Mouse (Mus musculus): ENCODE results near the gene Bcar3.

Gene Bcar3

GRCm38 (mm10) chr3:122292300-122293222 is 1.4 kb upstream of the Bcar3 start:
- DNase-seq (ENCODE audit: low spot score in 2 of 2) = peak; percentile 90 to 92

DNA sequence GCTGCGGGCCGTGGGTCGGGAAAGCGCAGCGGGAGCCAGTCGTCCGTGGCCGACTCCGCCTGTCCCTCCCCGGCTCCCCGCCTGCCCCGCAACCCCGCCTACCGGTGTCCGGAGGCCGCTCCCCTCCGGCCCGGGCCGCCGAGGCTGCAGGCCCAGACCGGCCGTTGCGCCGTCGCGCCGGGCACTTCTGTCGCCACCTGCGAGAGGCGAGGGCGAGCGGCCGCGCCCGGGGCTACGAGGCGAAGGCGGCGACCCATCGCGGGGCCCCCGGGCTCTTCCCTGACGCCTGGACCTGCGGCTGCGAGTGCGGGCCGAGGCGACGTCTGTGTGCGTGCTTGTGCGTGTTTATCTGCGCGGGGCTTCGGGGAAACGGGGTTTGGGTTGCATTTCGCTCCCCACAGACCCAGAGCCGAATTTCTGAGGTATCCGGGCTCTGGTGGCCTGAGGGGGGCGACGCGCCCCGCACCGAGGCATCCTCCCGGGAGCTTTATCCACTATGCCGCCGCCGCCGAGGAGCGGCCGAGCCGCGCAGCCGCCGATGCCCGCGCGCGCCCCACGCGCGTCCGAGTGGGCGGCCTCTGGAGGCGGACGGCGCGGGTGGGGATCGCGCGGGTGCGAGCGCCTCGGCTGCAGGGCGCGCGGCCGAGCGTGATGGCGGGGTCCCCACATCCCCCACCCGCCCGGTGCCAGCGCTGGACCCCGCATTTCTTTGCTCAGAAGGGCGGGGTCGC is 548 bp upstream of the Bcar3 start:
- peak; percentile 55 to 58 for DNase-seq (ENCODE audit: low spot score in 2 of 2)

- peak in 1 of 2 experiments; percentile 64 for DNase-seq (ENCODE audit: low spot score in 2 of 2)
These were observed 1.6 kb downstream of the Bcar3 start for GRCm38 (mm10) chr3:122295511-122295910.

- DNase-seq (ENCODE audit: low spot score in 2 of 2) = no peak
These were observed 3.0 kb downstream of the Bcar3 start for GRCm38 (mm10) chr3:122296979-122297378.

- peak; percentile 75 to 84 for DNase-seq (ENCODE audit: low spot score in 2 of 2)
These were observed 7.3 kb downstream of the Bcar3 start for GRCm38 (mm10) chr3:122300983-122301919.

DNA sequence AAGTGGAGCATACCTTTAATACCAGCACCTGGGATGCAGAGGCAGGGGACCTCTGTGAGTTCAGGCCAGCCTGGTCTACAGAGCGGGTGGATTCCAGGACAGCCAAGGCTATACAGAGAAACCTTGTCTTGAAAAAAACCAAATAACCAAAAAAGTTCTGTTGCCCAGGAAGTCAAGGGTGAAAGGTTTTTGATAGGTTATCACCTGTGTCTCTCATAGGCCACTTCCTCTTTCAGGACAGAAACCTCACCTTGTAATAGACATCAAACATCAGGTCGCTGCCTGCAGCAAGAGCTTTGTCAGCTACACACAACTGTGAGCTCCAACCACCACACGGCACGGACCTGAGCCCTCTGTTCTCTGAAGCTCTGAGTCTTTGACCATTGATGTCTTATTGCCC is 10.6 kb downstream of the Bcar3 start:
- DNase-seq (ENCODE audit: low spot score in 2 of 2) = no peak

DNA sequence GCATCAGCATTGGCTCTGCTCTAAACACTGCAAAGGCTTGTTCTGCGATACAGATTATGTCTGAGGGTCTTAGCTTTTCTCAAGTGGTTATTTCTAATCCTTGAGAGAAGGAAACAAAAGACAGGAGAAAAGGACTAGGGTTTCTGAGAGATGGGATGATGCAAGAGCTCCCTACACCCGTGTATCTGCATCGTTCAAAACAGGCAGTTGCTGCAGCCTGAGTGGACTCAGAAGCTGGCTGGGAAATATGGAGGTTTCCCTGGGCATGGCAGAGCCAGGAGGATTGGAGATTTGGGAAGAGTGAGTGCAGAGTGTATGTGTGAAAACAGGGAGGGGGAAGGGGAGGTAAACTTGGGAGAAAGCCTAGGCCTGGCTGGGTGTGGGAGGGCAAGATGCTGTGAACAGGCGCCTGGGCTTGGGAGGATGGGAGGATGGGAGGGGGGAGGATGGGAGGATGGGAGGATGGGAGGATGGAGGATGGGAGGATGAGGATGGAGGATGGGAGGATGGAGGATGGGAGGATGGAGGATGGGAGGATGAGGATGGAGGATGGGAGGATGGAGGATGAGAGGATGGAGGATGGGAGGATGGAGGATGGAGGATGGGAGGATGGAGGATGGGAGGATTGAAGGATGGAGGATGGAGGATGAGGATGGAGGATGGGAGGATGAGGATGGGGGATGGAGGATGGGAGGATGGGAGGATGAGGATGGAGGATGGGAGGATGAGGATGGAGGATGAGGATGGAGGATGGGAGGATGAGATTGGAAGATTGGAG is 14.1 kb downstream of the Bcar3 start:
- DNase-seq (ENCODE audit: low spot score in 2 of 2) = no peak

- no peak for DNase-seq (ENCODE audit: low spot score in 2 of 2)
These were observed 15.0 kb downstream of the Bcar3 start for GRCm38 (mm10) chr3:122308981-122309380.

DNA sequence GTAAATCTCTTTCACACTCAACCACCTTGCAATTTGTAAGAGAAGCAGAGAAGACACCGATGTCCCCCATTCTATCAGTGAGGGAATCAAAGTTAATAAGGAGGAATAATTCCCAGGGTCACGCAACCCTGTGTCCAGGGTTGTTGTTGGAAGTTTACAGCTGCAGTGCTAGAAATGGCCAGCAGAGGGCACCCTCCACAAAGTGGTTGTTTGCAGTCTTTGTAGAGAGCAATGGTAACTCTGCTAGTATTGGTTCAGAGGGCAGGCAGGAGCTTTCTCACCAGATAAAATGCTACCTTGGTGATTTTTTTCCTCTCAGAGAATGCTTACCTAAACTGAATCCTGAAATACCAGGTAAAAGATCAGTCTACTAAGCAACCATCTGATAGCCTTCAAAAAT is 18.1 kb downstream of the Bcar3 start:
- peak; percentile 84 to 90 for DNase-seq (ENCODE audit: low spot score in 2 of 2)

DNA sequence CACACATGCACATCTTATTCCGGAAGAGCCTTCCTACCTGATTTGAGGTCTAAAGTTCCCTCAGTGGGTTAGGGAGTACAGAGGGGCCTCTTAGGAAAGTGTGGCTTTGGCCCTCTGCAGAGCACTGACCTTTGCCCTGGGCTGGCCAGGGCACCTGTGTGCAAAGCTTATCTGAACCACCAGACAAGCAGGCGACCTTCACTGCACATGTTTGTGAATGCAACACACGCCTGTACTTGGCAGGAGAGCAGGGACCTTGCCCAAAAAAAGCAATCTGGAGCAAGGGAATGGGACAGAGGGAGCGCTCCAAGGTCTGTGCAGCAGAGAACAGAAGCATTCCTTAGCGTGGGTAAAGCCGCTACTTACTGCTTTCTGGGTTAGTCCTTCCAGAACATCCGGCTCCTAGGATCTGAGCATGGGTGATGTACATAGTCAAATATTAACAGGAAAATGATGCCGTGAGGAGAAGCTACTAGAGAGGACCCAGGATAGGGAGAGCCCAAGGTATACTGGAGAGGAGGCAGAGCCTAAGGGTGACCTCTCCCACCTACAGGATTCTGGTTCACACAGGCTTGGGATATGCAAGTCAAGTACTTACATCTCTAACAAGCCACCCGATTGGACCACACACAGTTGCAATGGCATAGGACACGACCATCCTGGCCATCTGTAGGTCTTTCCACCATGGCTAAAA is 19.1 kb downstream of the Bcar3 start:
- no peak for DNase-seq (ENCODE audit: low spot score in 2 of 2)

GRCm38 (mm10) chr3:122313936-122314335 is 20.0 kb downstream of the Bcar3 start:
- DNase-seq (ENCODE audit: low spot score in 2 of 2) = no peak

GRCm38 (mm10) chr3:122316621-122317020 is 22.7 kb downstream of the Bcar3 start:
- DNase-seq (ENCODE audit: low spot score in 2 of 2) = no peak

DNA sequence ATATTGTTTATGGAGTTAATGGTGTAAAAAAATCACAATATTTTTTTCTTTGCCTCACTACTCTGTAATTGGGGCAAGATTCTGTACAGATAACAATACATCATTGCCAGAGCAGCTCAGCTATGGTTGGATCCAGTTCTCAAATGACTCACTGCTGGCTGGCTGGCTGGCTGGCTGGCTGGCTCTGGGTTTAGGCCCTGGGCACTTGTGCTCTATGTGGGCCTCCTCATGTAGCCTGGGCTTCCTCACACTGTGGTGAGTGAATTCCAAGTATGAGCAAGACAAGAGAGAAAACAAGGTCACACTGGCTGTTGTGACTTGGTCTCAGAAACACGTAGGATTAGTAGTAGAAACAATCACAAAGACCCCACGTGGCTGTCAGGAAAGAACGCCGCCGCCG is 23.4 kb downstream of the Bcar3 start:
- no peak for DNase-seq (ENCODE audit: low spot score in 2 of 2)

DNA sequence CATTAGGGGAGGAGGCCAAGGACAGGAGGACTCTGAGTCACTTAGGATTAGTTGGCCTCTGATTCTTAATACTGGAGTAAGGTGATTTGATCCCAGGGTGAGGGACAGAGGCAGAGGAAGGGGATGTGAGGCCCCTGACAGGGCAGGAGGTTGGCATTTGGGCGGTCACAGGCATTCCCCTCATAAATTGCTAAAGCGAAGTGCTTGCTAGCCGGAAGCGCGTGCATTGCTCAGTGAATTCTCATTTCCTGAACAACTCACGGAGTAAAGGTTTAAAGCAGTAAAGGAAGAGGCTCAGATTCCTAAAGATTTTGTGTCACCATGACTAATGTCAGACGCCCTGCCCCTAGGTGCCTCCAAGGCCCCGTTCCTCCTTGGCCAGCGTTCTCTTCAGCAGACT is 28.3 kb downstream of the Bcar3 start:
- DNase-seq (ENCODE audit: low spot score in 2 of 2) = no peak

GRCm38 (mm10) chr3:122323841-122324240 is 29.9 kb downstream of the Bcar3 start:
- no peak for DNase-seq (ENCODE audit: low spot score in 2 of 2)

GRCm38 (mm10) chr3:122324528-122324927 is 30.6 kb downstream of the Bcar3 start:
- no peak for DNase-seq (ENCODE audit: low spot score in 2 of 2)

GRCm38 (mm10) chr3:122330484-122330883 is 36.5 kb downstream of the Bcar3 start:
- no peak for DNase-seq (ENCODE audit: low spot score in 2 of 2)

GRCm38 (mm10) chr3:122333493-122333892 is 39.6 kb downstream of the Bcar3 start:
- DNase-seq (ENCODE audit: low spot score in 2 of 2) = no peak

DNA sequence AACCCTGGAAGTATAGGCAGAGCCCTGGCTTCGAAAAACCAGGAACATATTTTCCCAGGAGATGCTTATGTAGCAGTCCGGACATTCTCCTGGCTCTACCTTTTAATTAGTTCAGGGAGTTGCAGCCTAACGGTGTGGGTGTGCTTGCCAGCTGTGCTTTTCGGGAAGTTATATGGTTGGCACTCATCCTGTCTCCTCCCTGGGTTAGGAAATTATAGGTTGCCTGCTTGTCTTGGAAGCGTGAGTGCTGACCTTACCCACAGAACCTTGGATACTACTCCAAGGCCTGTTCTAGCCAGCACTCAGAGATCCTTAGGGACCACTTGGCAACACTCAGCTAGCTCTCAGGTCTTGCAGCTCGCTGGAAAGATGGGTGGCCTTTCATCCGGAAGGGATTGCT is 40.0 kb downstream of the Bcar3 start:
- DNase-seq (ENCODE audit: low spot score in 2 of 2) = no peak

- no peak for DNase-seq (ENCODE audit: low spot score in 2 of 2)
These were observed 40.4 kb downstream of the Bcar3 start for GRCm38 (mm10) chr3:122334375-122334774.
